Mouse (Mus musculus) midbrain, postnatal 0 days (tissue): Measurements from ENCODE around the gene Dhdh. TPM values are rescaled to one million over a fixed set of nuclear protein-coding genes. Genes with fewer than 3 reads are reported as not detected.

Experiments
- ATAC-seq: fragments of 200-750 bp; cut with Nextera tagmentation; 2 replicates; pipeline ENCODE4 v1.8.0; 2017; ENCODE audit warnings: moderate number of reproducible peaks, mild to moderate bottlenecking, moderate TSS enrichment, moderate library complexity; ENCODE audit not compliant: low FRiP score
- DNase-seq: peaks from one replicate; pipeline ENCODE4 v3.0.0-alpha.2; 2015; ENCODE audit warnings: low spot score
- H3K27ac ChIP-seq: fragments of 300-500 bp; sonication (generic); 2 replicates; pipeline ENCODE4 v1.5.1; 2014; ENCODE audit warnings: low read depth, mild to moderate bottlenecking, low read length, mixed read lengths
- H3K27me3 ChIP-seq: fragments of 300-500 bp; sonication (generic); 2 replicates; pipeline ENCODE4 v1.6.1; 2014; ENCODE audit warnings: low read length, control low read depth, mixed read lengths; ENCODE audit not compliant: insufficient read depth
- H3K36me3 ChIP-seq: fragments of 300-500 bp; sonication (generic); 2 replicates; pipeline ENCODE4 v1.6.1; 2014; ENCODE audit warnings: low read length, control low read depth, mixed read lengths; ENCODE audit not compliant: insufficient read depth
- H3K4me1 ChIP-seq: fragments of 300-500 bp; sonication (generic); 2 replicates; pipeline ENCODE4 v1.6.1; 2014; ENCODE audit warnings: mild to moderate bottlenecking, control low read depth, antibody characterized with exemption, low read length, mixed read lengths; ENCODE audit not compliant: insufficient read depth
- H3K4me2 ChIP-seq: fragments of 300-500 bp; sonication (generic); 2 replicates; pipeline ENCODE4 v1.6.1; 2014; ENCODE audit warnings: low read depth, mild to moderate bottlenecking, low read length, mixed read lengths; ENCODE audit not compliant: poor library complexity, severe bottlenecking
- H3K4me3 ChIP-seq: fragments of 300-500 bp; sonication (generic); 2 replicates; pipeline ENCODE4 v1.5.1; 2014; ENCODE audit warnings: low read depth, mild to moderate bottlenecking, low read length, moderate library complexity
- H3K9ac ChIP-seq: fragments of 300-500 bp; sonication (generic); replicated peaks from 2 replicates; pipeline ENCODE4 v1.6.1; 2014; ENCODE audit warnings: mild to moderate bottlenecking, low read length, moderate library complexity, mixed read lengths; ENCODE audit not compliant: poor library complexity, severe bottlenecking
- H3K9me3 ChIP-seq: fragments of 300-500 bp; sonication (generic); 2 replicates; pipeline ENCODE4 v1.6.1; 2016; ENCODE audit warnings: low read length, control low read depth
- CTCF ChIP-seq: IDR thresholded peaks from 2 replicates; pipeline ENCODE4 v1.5.1; 2016; ENCODE audit warnings: antibody characterized with exemption, mild to moderate bottlenecking
- WGBS: fragments of 180-500 bp; shearing (Covaris S2); extraction: QIAGEN DNeasy Blood & Tissue Kit; methylation state at CpG from one replicate; pipeline ENCODE4 v1.1.7; 2014; 5-methylcytosine and 5-hydroxymethylcytosine counted together
- polyA plus RNA-seq: library from polyadenylated mRNA; unstranded; fragments of >200 nt; fragmentation: Nextera tagmentation; extraction: Ambion mirVana; gene quantifications from 2 replicates; pipeline ENCODE4 v1.2.1, GENCODE M21; 2015
- total RNA-seq: library from RNA; depleted of rRNA; stranded (reverse); fragments of >200 nt; gene quantifications from 2 replicates; pipeline ENCODE4 v1.2.3, GENCODE M21; 2014

The Dhdh gene
- total and polyA plus RNA-seq, 2 experiments from 2014 or later: 4.3 to 6.1 TPM

GRCm38 (mm10) chr7:45526474-45527120 is 38.0 kb upstream of the Dhdh start:
- Histone ChIP-seq H3K4me1 (peaks cover 8% of the 10 kb centered on the region; the same call in 1 of the 2 replicates), H3K4me2 (peak overlapping the region; percentile 71), H3K4me3 (peak overlapping the region; percentile 63), H3K27me3 (no peaks in the 10 kb centered on the region), H3K9ac (peak overlapping the region; percentile 42; the same call in 1 of the 2 replicates), H3K36me3 (no peaks in the 10 kb centered on the region), H3K9me3 (no peaks in the 10 kb centered on the region), H3K27ac (peak overlapping the region; percentile 52; the same call in 1 of the 2 replicates)
- 26% methylated on average over 7 of the region's 7 CpGs for WGBS
- TF ChIP-seq CTCF: peak; percentile 36
- ATAC-seq (no peak), DNase-seq (no peak)

- no peaks in the 10 kb centered on the region for H3K9me3 ChIP-seq
- peak within 1 kb of the TSS; percentile 71 for H3K4me2 ChIP-seq
- peaks cover 8% of the 10 kb centered on the region; the same call in 1 of the 2 replicates for H3K4me1 ChIP-seq
- WGBS: under 1% methylated on average over 54 of the region's 54 CpGs
- peak within 1 kb of the TSS; percentile 64 for H3K9ac ChIP-seq
- peak; percentile 92 for DNase-seq
- peak within 1 kb of the TSS; percentile 68 for H3K27ac ChIP-seq
- no peak for TF ChIP-seq CTCF
- H3K27me3 ChIP-seq: no peaks in the 10 kb centered on the region
- peak within 1 kb of the TSS; percentile 63 for H3K4me3 ChIP-seq
- peak; percentile 90 for ATAC-seq
- H3K36me3 ChIP-seq: no peaks in the 10 kb centered on the region
Measured at GRCm38 (mm10) chr7:45525809-45526473, 37.3 kb upstream of the Dhdh start, which contains the start of the genes Ppp1r15a and Plekha4. TSS of gene Ppp1r15a (minus strand) at chr7:45526268. TSS of gene Plekha4 (plus strand) at chr7:45526330.

GRCm38 (mm10) chr7:45524841-45525621 is 36.4 kb upstream of the Dhdh start:
- TF ChIP-seq CTCF: no peak

GRCm38 (mm10) chr7:45523678-45524170 is 35.1 kb upstream of the Dhdh start:
- Histone ChIP-seq H3K4me2 (no peak overlapping the region), H3K27me3 (no peaks in the 10 kb centered on the region), H3K4me1 (peaks cover 8% of the 10 kb centered on the region; the same call in 1 of the 2 replicates), H3K9me3 (no peaks in the 10 kb centered on the region), H3K9ac (no peak overlapping the region), H3K4me3 (no peak overlapping the region), H3K27ac (no peak overlapping the region), H3K36me3 (no peaks in the 10 kb centered on the region)
- TF ChIP-seq CTCF: no peak
- no peak for DNase-seq
- ATAC-seq: no peak
- WGBS: 90% methylated on average over 13 of the region's 13 CpGs

More at GRCm38 (mm10) chr7:45524841-45525621, 36.4 kb upstream of the Dhdh start:
- H3K9me3 ChIP-seq: no peaks in the 10 kb centered on the region
- DNase-seq (peak; percentile 47), ATAC-seq (no peak; the same call in 1 of the 2 replicates)
- 25% methylated on average over 12 of the region's 12 CpGs for WGBS
- H3K9ac ChIP-seq: peak overlapping the region; percentile 64
- H3K36me3 ChIP-seq: no peaks in the 10 kb centered on the region
- H3K27ac ChIP-seq: peak overlapping the region; percentile 68; the same call in 1 of the 2 replicates
- no peaks in the 10 kb centered on the region for H3K27me3 ChIP-seq
- H3K4me2 ChIP-seq: peak overlapping the region; percentile 71
- H3K4me1 ChIP-seq: peaks cover 8% of the 10 kb centered on the region; the same call in 1 of the 2 replicates
- peak overlapping the region; percentile 63 for H3K4me3 ChIP-seq

GRCm38 (mm10) chr7:45522957-45523676 is 34.5 kb upstream of the Dhdh start:
- no peak for ATAC-seq
- Histone ChIP-seq H3K4me3 (no peak overlapping the region), H3K27ac (no peak overlapping the region), H3K9ac (no peak overlapping the region), H3K27me3 (no peaks in the 10 kb centered on the region), H3K9me3 (no peaks in the 10 kb centered on the region), H3K4me2 (no peak overlapping the region), H3K36me3 (no peaks in the 10 kb centered on the region), H3K4me1 (peaks cover 8% of the 10 kb centered on the region; the same call in 1 of the 2 replicates)
- WGBS: 71% methylated on average over 18 of the region's 18 CpGs
- no peak for TF ChIP-seq CTCF
- DNase-seq: no peak
